Mouse (Mus musculus): ENCODE results near the gene Adamtsl5. TPM values are rescaled to one million over a fixed set of nuclear protein-coding genes. Genes with fewer than 3 reads are reported as not detected.
A peak's percentile ranks its signal among the peaks of the same experiment; 100 is the strongest.

Adamtsl5 gene
- polyA plus RNA-seq, 1 experiment from 2014 or later, result 0.51 TPM

DNA sequence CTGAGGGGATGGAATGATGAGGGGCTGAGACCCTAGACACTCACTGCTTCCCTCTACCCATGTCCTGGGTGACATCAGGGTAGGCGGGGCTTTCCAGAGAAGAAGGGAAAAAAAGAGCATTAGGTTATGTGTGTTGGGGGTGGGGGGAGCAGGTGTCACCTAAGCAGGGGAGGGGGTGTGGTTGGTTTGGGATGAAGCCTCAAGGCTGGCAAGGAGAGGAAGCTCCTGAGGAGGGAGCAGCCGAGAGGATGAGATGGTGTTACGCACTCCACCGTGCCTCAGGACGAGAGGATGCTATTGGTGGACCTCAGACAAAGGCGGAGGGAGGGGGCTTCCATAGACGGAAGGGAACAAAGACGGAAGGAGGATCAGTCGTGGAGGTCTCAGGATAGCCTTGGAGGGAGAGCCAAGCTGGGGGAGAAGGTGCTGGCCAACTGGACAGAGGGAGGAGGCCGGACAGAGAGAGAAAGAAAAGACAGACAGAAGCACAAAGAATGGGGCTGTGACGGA lies 47.5 kb downstream of the Adamtsl5 start:
- H3K9me3 ChIP-seq (ENCODE audit: control insufficient read depth, low read length), result no peaks in the 10 kb centered on the region
- peaks cover 5% of the 10 kb centered on the region for H3K27me3 ChIP-seq (ENCODE audit: control insufficient read depth, insufficient read depth, low read length)
- peak overlapping the region; percentile 68 for H3K9ac ChIP-seq (ENCODE audit: low read length)
- ATAC-seq (replicated peaks; ENCODE audit: low FRiP score), result peak; percentile 69
- H3K27ac ChIP-seq (ENCODE audit: low read depth, low read length), result peak overlapping the region; percentile 57
- peaks cover 6% of the 10 kb centered on the region; the same call in 1 of the 2 replicates for H3K36me3 ChIP-seq (ENCODE audit: control insufficient read depth, insufficient read depth, low read length)
- peak overlapping the region; percentile 74 for H3K4me2 ChIP-seq (ENCODE audit: low read depth, low read length, severe bottlenecking)
- peaks cover 49% of the 10 kb centered on the region for H3K4me1 ChIP-seq (replicated peaks; ENCODE audit: control insufficient read depth, insufficient read depth, low read length)
- H3K4me3 ChIP-seq (ENCODE audit: low read depth, low read length), result peak overlapping the region; percentile 63
- DNase-seq (ENCODE audit: low spot score), result peak; percentile 78
- WGBS, result 7% methylated on average over 11 of the region's 11 CpGs

DNA sequence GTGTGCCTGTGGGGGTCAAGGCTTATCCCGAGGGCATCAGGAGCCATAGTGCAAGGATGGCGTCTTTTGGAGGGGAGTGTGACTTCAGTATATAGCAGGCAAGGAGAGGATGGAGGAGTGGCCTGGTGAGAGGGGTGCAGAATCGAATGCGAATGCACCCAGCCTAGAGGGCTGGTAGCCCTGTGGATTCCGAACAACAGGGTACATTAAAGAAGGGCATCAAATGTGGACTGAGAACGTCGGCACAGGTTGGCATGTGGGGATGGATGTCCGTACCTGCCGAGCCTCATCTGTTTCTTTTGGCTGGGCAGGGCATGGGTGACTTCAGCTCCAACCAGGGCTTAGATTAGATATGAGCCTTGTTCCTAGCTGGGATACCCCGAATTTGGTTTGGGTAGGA lies 48.4 kb downstream of the Adamtsl5 start:
- no peak for ATAC-seq (replicated peaks; ENCODE audit: low FRiP score)
- DNase-seq (ENCODE audit: low spot score), result no peak
- 45% methylated on average over 10 of the region's 10 CpGs for WGBS

DNA sequence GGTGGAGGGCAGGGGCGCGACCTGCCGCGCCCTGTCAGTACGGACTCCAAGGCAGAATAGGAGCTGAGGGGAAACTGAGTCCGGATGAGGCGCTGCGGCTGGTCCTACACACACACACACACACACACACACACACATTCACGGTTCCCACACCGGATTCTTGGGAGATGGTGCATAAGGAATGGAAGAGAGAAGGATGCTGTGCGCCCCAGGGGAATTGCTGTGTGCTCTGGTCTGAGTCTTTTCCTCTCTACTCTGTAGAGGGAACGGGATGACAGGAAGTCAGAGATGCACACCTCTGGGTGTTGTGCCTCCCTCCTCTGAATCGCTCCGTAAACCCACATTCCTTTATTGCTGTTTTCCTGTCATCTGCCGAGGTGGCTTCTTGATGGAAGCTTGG lies 48.9 kb downstream of the Adamtsl5 start:
- ATAC-seq (replicated peaks; ENCODE audit: low FRiP score) (no peak), DNase-seq (ENCODE audit: low spot score) (no peak)
- no peaks in the 10 kb centered on the region for H3K9me3 ChIP-seq (ENCODE audit: control insufficient read depth, low read length)
- H3K27me3 ChIP-seq (ENCODE audit: control insufficient read depth, insufficient read depth, low read length), result peaks cover 5% of the 10 kb centered on the region
- H3K27ac ChIP-seq (ENCODE audit: low read depth, low read length), result peak overlapping the region; percentile 88
- peak overlapping the region; percentile 95 for H3K9ac ChIP-seq (ENCODE audit: low read length)
- peak overlapping the region; percentile 74 for H3K4me2 ChIP-seq (ENCODE audit: low read depth, low read length, severe bottlenecking)
- WGBS, result 5% methylated on average over 15 of the region's 15 CpGs
- peaks cover 53% of the 10 kb centered on the region for H3K4me1 ChIP-seq (replicated peaks; ENCODE audit: control insufficient read depth, insufficient read depth, low read length)
- H3K4me3 ChIP-seq (ENCODE audit: low read depth, low read length), result peak overlapping the region; percentile 63
- H3K36me3 ChIP-seq (ENCODE audit: control insufficient read depth, insufficient read depth, low read length), result peaks cover 8% of the 10 kb centered on the region

More for the DNA sequence above, 48.4 kb downstream of the Adamtsl5 start:
- peak overlapping the region; percentile 95 for H3K9ac ChIP-seq (ENCODE audit: low read length)
- H3K36me3 ChIP-seq (ENCODE audit: control insufficient read depth, insufficient read depth, low read length), result peaks cover 3% of the 10 kb centered on the region; the same call in 1 of the 2 replicates
- H3K27ac ChIP-seq (ENCODE audit: low read depth, low read length), result peak overlapping the region; percentile 88; the same call in 1 of the 2 replicates
- peak overlapping the region; percentile 74 for H3K4me2 ChIP-seq (ENCODE audit: low read depth, low read length, severe bottlenecking)
- peak overlapping the region; percentile 63 for H3K4me3 ChIP-seq (ENCODE audit: low read depth, low read length)
- no peaks in the 10 kb centered on the region for H3K9me3 ChIP-seq (ENCODE audit: control insufficient read depth, low read length)
- H3K4me1 ChIP-seq (replicated peaks; ENCODE audit: control insufficient read depth, insufficient read depth, low read length), result peaks cover 53% of the 10 kb centered on the region
- H3K27me3 ChIP-seq (ENCODE audit: control insufficient read depth, insufficient read depth, low read length), result peaks cover 5% of the 10 kb centered on the region

DNA sequence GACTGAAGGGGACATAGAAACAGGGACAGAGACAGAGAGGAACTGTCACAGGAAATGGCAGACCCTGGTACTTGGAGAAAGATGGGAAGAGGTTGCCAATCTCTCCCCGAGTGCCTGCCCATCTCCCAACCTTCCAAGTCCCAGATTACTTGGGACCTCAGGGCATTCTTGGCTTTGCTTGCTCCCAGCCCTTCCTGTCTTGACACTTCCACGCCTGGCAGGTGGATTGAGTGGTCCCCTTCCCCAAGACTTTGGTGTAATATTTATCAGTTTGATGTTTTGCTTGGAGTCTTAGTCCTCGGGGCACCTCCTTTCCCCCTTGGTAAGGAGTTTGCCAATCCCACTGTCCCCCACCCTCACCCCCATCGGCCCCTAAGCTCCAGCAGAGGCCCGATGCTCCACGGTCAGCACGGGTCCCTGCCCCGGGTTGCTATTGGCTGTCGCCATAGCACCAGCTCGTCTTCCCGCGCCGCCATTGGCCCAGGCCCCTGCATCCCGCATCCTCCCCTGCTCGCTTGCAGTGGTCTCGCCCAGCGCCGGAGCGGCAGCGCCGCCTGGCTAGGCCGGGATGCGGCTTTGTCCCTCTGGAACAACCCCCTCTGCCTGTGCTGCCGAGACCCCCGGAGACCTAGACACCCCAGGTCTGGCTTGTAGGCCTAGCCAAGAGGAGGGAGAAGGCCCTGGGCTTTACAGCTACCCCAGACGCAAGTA lies 49.5 kb downstream of the Adamtsl5 start:
- Histone ChIP-seq H3K36me3 (ENCODE audit: control insufficient read depth, insufficient read depth, low read length) (peaks cover 14% of the 10 kb centered on the region), H3K9ac (ENCODE audit: low read length) (peak overlapping the region; percentile 95), H3K27ac (ENCODE audit: low read depth, low read length) (peak overlapping the region; percentile 88), H3K4me2 (ENCODE audit: low read depth, low read length, severe bottlenecking) (peak overlapping the region; percentile 74), H3K4me3 (ENCODE audit: low read depth, low read length) (peak overlapping the region; percentile 63), H3K9me3 (ENCODE audit: control insufficient read depth, low read length) (no peaks in the 10 kb centered on the region), H3K27me3 (ENCODE audit: control insufficient read depth, insufficient read depth, low read length) (peaks cover 5% of the 10 kb centered on the region), H3K4me1 (replicated peaks; ENCODE audit: control insufficient read depth, insufficient read depth, low read length) (peaks cover 53% of the 10 kb centered on the region)
- peak; percentile 95 for DNase-seq (ENCODE audit: low spot score)
- WGBS, result 4% methylated on average over 26 of the region's 26 CpGs
- ATAC-seq (replicated peaks; ENCODE audit: low FRiP score), result peak; percentile 86

DNA sequence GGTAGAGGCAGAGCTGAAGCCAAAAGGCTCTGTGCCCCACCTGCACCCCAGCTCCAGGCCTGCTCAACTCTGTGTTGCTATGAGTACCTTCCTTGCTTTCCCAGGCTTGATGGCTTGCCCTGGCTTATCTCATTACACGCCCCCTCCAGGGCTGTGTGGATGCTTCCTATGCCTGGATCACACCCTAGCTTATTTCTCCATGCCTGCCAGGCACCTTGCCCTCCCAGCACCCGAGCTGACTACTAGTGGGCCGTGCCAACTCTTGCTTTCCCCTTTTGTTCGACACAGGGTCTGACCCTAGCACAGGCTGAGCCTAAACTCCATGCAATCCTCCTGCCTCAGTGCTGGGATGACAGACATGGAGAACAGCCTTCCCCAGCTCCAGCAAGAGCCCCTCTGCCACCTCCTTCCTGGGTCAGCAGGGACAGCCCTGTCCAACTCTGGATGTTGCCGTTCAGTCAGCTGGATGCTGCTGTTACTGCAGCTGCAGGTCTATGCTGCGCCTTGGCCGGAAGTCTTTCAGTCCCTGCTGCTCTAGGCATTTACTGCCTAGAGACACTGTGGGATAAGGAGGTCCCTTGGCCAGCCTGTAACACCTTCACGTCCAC lies 50.6 kb downstream of the Adamtsl5 start:
- H3K9ac ChIP-seq (ENCODE audit: low read length), result peak overlapping the region; percentile 21
- no peak overlapping the region for H3K4me2 ChIP-seq (ENCODE audit: low read depth, low read length, severe bottlenecking)
- ATAC-seq (replicated peaks; ENCODE audit: low FRiP score) (no peak), DNase-seq (ENCODE audit: low spot score) (no peak)
- peaks cover 14% of the 10 kb centered on the region for H3K36me3 ChIP-seq (ENCODE audit: control insufficient read depth, insufficient read depth, low read length)
- H3K4me1 ChIP-seq (replicated peaks; ENCODE audit: control insufficient read depth, insufficient read depth, low read length), result peaks cover 56% of the 10 kb centered on the region
- 79% methylated on average over 8 of the region's 8 CpGs for WGBS
- H3K9me3 ChIP-seq (ENCODE audit: control insufficient read depth, low read length), result no peaks in the 10 kb centered on the region
- H3K27ac ChIP-seq (ENCODE audit: low read depth, low read length), result no peak overlapping the region
- H3K4me3 ChIP-seq (ENCODE audit: low read depth, low read length), result no peak overlapping the region
- peaks cover 5% of the 10 kb centered on the region for H3K27me3 ChIP-seq (ENCODE audit: control insufficient read depth, insufficient read depth, low read length)

DNA sequence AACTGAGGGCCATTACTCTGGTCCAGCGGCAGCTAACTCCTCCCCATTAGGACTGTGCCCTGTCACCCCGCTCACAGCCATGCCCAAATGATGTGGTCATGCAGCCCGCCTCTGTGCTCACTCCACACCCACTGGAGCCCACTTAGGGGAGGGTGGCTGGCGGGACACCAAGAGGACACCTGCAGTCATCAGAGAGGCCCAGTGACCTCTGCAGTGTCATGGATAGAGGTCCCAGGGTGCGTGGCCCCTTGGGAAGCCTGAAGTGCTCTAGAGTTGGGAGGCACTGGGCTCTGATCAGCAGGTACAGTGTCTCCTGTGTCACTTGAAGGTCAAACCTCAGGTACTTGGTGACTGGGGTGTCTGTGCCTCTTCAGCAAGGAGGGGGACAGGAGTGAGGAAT lies 51.4 kb downstream of the Adamtsl5 start:
- H3K4me3 ChIP-seq (ENCODE audit: low read depth, low read length), result peak overlapping the region; percentile 35; the same call in 1 of the 2 replicates
- peak overlapping the region; percentile 78; the same call in 1 of the 2 replicates for H3K27ac ChIP-seq (ENCODE audit: low read depth, low read length)
- WGBS, result 84% methylated on average over 5 of the region's 5 CpGs
- H3K4me1 ChIP-seq (replicated peaks; ENCODE audit: control insufficient read depth, insufficient read depth, low read length), result peaks cover 49% of the 10 kb centered on the region
- H3K9me3 ChIP-seq (ENCODE audit: control insufficient read depth, low read length), result no peaks in the 10 kb centered on the region
- peak overlapping the region; percentile 55 for H3K4me2 ChIP-seq (ENCODE audit: low read depth, low read length, severe bottlenecking)
- ATAC-seq (replicated peaks; ENCODE audit: low FRiP score) (no peak), DNase-seq (ENCODE audit: low spot score) (no peak)
- peak overlapping the region; percentile 54 for H3K9ac ChIP-seq (ENCODE audit: low read length)
- H3K27me3 ChIP-seq (ENCODE audit: control insufficient read depth, insufficient read depth, low read length), result peaks cover 5% of the 10 kb centered on the region
- H3K36me3 ChIP-seq (ENCODE audit: control insufficient read depth, insufficient read depth, low read length), result peaks cover 11% of the 10 kb centered on the region

DNA sequence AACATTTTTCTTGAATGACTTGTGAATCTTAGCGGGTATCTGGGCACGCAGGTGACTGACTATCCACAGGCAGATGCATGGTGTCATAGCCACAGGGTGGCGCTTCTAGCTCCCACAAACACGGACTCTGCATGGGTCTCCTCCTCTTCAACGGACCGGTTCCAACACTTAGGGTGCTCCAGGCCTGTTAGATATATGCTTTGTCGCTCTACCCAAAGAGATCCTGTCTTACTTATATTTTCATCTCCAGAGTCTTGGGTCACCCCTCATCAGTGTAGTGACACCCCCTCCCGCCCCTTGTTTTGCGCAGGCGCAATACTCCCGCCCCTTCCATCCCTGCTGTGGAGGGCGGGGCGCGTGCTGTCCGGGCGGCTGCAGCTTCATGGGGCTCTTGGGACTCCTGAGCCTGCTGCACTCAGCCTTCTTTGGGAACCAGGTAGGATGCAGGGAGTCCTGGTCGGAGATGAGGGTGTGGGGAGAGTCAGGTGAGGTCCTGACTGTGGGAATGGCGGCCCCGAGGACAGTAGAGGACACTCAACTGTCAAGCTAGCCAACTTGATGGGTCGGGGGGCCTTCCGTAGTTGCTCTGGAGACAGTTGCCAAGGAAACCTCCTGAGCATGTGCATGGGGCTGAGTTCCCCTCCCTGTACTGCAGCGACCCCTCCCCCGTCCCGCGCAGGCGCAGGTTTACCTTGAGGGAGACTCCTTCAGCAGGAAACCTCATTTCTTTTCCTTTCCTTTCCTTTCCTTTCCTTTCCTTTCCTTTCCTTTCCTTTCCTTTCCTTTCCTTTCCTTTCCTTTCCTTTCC lies 52.4 kb downstream of the Adamtsl5 start, which contains the start of gene Apc2:
Gene Apc2 (plus strand): TSS at position 360 of the 808 bp plus-strand sequence.
- Histone ChIP-seq H3K36me3 (ENCODE audit: control insufficient read depth, insufficient read depth, low read length) (peaks cover 11% of the 10 kb centered on the region), H3K9me3 (ENCODE audit: control insufficient read depth, low read length) (no peaks in the 10 kb centered on the region), H3K27me3 (ENCODE audit: control insufficient read depth, insufficient read depth, low read length) (peaks cover 5% of the 10 kb centered on the region), H3K9ac (ENCODE audit: low read length) (peak within 1 kb of the TSS; percentile 54), H3K4me3 (ENCODE audit: low read depth, low read length) (peak within 1 kb of the TSS; percentile 35), H3K4me2 (ENCODE audit: low read depth, low read length, severe bottlenecking) (peak within 1 kb of the TSS; percentile 55), H3K27ac (ENCODE audit: low read depth, low read length) (peak within 1 kb of the TSS; percentile 78), H3K4me1 (replicated peaks; ENCODE audit: control insufficient read depth, insufficient read depth, low read length) (peaks cover 44% of the 10 kb centered on the region)
- peak; percentile 89 for DNase-seq (ENCODE audit: low spot score)
- WGBS, result under 1% methylated on average over 26 of the region's 26 CpGs
- ATAC-seq (replicated peaks; ENCODE audit: low FRiP score), result peak; percentile 38

DNA sequence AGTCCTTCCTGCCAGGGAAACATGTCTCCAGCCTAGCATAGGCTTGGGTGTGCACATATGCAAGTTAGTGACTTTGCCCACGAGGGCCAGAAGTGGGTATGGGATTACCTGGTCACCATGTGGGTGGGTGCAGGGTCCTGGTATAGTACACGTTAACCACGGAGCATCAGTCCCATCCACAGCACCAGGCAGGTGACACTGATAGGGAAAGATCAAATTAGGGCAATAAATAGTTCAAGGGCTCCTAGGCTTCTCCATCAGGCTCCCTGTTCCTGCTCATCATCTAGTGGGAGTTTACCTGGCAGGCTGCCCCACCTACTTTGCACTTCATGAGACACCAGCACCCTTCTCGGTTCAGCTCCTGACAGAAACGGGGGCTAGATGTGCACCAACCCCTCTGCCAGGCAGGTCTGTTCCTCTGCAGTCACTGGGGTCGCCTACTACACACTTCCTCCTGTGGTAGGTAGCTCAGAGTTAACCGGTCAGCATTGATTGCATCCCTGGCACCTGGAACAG lies 53.4 kb downstream of the Adamtsl5 start:
- peak overlapping the region; percentile 54; the same call in 1 of the 2 replicates for H3K9ac ChIP-seq (ENCODE audit: low read length)
- H3K4me1 ChIP-seq (replicated peaks; ENCODE audit: control insufficient read depth, insufficient read depth, low read length), result peaks cover 36% of the 10 kb centered on the region
- peaks cover 11% of the 10 kb centered on the region for H3K36me3 ChIP-seq (ENCODE audit: control insufficient read depth, insufficient read depth, low read length)
- WGBS, result 42% methylated on average over 7 of the region's 7 CpGs
- no peak for ATAC-seq (replicated peaks; ENCODE audit: low FRiP score)
- H3K27ac ChIP-seq (ENCODE audit: low read depth, low read length), result peak overlapping the region; percentile 78
- DNase-seq (ENCODE audit: low spot score), result no peak
- H3K4me3 ChIP-seq (ENCODE audit: low read depth, low read length), result no peak overlapping the region
- no peak overlapping the region for H3K4me2 ChIP-seq (ENCODE audit: low read depth, low read length, severe bottlenecking)
- H3K9me3 ChIP-seq (ENCODE audit: control insufficient read depth, low read length), result no peaks in the 10 kb centered on the region
- H3K27me3 ChIP-seq (ENCODE audit: control insufficient read depth, insufficient read depth, low read length), result peaks cover 5% of the 10 kb centered on the region

Data from forebrain, embryonic 11.5 days (tissue).